Mouse (Mus musculus): ENCODE results near the gene Mea1.
A peak's percentile ranks its signal among the peaks of the same experiment; 100 is the strongest.

The Mea1 gene

DNA sequence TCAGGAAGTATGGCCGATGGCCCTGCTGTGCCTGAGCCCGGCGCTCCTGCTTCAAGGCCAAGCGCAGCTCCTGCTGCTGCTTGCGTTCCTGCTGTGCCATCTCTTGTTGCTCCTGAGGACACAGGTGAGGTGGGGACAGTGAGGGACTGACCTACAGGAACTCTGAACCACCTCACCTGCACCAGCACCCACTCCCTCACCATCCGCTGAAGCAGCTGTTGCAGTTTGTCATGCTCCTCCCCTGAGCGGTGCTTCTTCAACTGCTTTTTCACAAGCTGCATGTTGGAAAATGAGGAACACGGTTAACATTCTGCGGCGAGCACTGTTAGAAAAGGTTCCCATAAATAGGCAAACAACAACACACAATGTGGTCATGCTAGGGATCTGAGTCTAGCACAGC, 8.7 kb upstream of the Mea1 start:
- no peak for DNase-seq (ENCODE audit: low spot score in 2 of 2)

- peak; percentile 79 to 85 for DNase-seq (ENCODE audit: low spot score in 2 of 2)
Measured at GRCm38 (mm10) chr17:46673850-46674529, 4.6 kb upstream of the Mea1 start, which contains the start of gene Rrp36. Gene Rrp36 (minus strand): TSS chr17:46674352.

DNA sequence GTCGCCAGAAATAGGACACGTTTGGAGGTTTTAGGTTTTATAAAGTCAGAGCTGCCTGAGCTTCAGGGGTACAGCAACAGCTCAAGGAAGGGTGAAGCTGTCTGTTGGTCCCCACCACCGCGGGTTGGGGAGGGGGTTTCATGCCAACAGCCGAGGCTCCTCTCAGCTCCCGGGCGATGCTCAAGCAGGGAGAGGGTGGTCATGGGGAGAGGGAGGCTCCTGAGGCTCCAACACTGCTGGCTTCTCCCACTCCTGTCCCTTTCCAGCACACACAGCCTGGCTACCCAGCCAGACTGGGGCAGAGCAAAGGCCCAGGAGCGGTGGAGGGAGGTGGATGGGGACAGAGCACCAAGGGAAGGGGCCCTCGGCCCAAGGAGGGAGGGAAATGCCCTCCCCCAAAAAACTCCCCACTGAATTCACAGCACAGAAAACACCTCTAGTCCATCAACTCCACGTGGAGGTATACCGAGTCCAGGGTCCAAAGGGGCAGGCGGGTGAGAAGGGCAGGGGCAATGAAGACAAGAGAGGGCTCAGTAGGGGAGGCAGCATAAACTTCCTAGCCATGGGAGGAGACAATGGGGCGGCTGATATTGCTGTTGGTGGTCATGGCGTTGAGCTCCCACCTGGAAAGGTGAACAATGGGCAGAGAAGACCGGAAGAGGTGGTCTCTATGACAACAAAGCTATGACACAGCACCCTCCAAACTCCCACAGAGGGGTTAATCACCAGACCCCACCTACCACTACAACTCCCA, 3.9 kb upstream of the Mea1 start:
- no peak for DNase-seq (ENCODE audit: low spot score in 2 of 2)

- DNase-seq (ENCODE audit: low spot score in 2 of 2) = no peak
Measured at GRCm38 (mm10) chr17:46678911-46679310, 318 bp downstream of the Mea1 start.

- peak; percentile 38 to 54 for DNase-seq (ENCODE audit: low spot score in 2 of 2)
Measured at GRCm38 (mm10) chr17:46679843-46680759, 1.5 kb downstream of the Mea1 start.

GRCm38 (mm10) chr17:46680760-46681373, 2.3 kb downstream of the Mea1 start, which contains the start of gene Klhdc3:
Gene Klhdc3 (minus strand): TSS chr17:46680914.
- peak; percentile 97 to 98 for DNase-seq (ENCODE audit: low spot score in 2 of 2)

- no peak for DNase-seq (ENCODE audit: low spot score in 2 of 2)
Measured at GRCm38 (mm10) chr17:46681466-46682118, 3.0 kb downstream of the Mea1 start.

- DNase-seq (ENCODE audit: low spot score in 2 of 2) = no peak
Measured at GRCm38 (mm10) chr17:46682654-46683389, 4.2 kb downstream of the Mea1 start.

DNA sequence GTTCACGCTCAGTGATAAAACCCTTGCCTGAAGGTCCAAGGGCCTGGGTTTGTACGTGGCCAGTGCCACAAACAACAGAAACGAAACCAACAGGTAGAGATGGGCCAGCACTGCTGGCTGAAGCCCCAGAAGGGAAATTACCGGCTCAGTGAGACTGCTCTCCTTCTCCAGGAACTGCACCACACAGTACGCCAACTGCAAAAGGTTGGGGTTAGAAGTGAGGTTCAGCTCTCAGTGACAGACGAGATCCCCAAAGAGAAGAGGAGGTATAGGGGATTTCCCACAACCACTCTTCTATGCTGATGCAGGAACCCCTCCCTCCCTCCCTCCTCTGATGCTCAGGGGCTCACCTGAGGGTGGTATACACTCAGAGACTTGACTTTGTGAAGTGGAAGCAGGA, 7.3 kb downstream of the Mea1 start:
- no peak for DNase-seq (ENCODE audit: low spot score in 2 of 2)

DNA sequence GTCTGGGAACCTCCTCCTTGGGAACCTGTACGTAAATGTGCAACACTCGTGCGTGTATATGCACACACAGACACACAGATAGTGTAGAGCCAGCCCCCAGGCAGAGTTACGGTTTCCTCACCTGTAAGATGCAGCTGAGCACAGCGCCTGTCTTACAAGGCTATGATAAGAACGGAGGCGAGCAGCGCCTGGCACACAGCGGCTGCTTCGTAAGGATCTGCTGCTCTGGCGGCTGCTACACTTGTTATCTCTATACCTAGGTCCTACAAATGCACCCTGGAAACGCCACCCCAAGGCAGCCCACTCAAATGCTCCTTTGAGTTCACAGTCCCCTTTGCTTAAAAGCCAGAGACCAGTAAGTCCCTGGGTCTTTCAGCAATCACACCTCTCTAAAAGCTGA, 12.1 kb downstream of the Mea1 start:
- DNase-seq (ENCODE audit: low spot score in 2 of 2) = no peak

DNA sequence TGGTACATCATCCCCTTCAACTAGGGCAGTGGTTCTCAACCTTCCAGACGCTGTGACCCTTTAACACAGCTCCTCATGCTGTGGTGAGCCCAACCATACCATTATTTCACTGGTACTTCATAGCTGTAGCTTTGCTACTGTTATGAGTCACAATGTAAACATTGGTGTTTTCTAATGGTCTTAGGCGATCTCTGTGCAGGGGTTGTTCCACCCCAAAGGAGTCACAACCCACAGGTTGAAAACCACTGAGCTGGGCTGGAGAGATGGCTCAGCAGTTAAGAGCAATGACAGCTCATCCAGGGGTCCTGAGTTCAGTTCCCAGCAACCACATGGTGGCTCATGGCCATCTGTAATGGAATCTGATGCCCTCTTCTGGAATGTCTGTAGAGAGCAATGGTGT, 12.8 kb downstream of the Mea1 start:
- DNase-seq (ENCODE audit: low spot score in 2 of 2) = no peak

- no peak for DNase-seq (ENCODE audit: low spot score in 2 of 2)
Measured at GRCm38 (mm10) chr17:46694517-46695063, 16.0 kb downstream of the Mea1 start.

- DNase-seq (ENCODE audit: low spot score in 2 of 2) = no peak
Measured at GRCm38 (mm10) chr17:46698515-46698914, 19.9 kb downstream of the Mea1 start.

DNA sequence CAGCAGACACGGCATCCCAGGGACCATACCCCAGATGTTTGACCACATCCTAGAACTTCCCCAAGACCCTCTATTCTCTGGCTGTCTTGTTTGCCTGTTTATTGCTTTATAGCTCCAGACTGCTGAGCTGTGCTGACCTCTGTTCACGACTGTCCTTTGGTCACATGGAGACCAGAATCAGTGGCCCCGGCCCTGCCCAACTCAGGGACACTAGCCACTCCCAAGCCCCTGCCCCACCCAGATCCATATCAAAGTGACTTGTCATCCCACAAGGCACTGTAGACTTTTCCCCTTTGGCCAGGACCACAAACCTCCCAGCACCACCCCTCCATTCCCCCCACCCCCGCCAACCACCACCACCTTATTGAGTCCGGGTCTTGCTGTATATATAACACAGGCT, 20.7 kb downstream of the Mea1 start:
- no peak for DNase-seq (ENCODE audit: low spot score in 2 of 2)

DNA sequence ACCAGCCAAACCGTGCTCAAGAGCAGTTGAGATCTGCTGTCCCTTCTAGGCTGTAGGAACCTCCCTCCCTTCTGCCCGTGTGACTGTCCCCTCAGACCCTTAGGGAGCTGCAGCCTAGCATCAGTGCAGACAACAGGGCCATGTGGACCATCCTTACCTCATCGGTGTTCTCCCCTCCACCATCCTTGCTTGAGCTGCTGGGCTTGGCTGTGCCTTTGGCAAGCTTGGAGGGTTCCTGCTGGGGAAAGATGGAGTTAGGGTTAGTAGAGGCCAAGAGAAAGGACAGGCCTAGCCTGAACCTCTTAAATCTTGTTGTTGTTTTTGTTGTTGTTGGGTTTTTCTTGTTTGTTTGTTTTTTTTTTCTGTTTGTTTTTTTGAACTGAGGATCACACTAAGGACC, 21.3 kb downstream of the Mea1 start:
- DNase-seq (ENCODE audit: low spot score in 2 of 2) = no peak

GRCm38 (mm10) chr17:46701489-46701888, 22.9 kb downstream of the Mea1 start:
- DNase-seq (ENCODE audit: low spot score in 2 of 2) = no peak

DNA sequence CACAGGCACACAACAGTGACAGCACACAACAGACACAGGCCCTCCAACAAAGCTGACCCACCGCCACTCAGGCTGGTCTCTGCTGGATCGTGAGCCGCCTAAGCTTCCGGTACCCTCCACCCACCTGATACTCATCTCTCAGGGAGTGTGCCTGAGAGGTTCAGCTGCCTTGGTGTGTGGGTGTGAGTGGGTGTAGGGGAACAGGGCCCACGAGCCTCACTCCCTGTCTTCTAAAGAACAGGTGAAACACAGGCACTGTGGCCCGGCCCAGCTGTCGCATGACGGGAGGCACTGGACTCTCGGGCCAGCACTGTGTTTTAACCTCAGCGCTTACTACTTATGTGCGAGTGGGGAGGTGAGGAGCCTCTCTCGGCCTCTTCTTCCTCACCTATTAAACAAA, 23.5 kb downstream of the Mea1 start:
- no peak for DNase-seq (ENCODE audit: low spot score in 2 of 2)

GRCm38 (mm10) chr17:46702506-46702905, 23.9 kb downstream of the Mea1 start:
- no peak for DNase-seq (ENCODE audit: low spot score in 2 of 2)

DNA sequence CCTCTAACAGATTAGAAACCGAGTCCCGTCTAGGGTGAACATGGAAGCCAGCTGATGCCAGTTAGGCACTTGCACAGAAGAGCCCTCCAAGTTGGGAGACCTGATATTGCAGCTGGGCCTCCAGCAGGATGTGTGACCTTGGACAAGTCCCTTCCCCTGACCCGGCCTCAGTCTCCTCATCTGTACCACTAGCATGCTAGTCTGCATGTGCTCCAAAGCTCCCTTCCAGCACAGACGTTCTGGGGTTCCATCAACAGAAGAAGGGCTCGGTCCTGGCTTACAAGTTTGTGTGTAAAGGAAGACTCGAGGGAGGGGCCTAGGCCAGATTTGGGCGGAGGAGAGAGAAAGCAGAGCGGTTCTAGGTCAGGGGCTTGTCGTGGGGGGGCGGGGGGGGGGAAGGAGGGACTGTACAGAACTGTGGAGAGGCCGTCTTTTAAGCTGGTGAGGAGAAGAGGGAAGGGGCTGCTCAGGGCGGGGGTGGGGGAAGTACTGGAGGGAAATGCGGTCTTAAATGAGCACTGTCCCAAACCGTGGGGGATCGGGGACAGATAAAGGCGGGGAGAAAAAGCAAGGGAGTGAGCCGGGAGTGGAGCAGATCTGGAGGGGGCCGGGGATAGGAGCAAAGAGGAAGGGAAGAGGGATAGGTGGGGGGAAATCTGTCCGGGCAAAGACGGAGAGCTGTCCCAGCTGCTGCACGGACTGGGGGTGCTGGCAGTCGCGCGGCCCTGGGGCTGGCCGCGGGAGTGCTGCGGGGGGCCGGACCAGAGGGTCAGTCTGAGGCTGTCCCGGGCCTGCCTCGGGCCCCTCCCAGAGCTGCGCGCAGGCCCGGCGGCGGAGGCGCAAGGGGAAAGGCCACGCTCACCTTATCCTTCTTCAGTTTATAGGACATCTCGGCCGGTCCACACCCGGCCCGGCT, 25.6 kb downstream of the Mea1 start:
- DNase-seq (ENCODE audit: low spot score in 2 of 2) = peak in 1 of 2 experiments; percentile 20
